Mouse (Mus musculus) mature B cell (primary cell): Measurements from ENCODE around the gene Col4a6.

Source experiments
- in situ Hi-C: fragments of 300-500 bp; cut with MboI; formaldehyde crosslinking; loops from 2 replicates; pipeline ENCODE4 v1.14.3; 2019

Gene Col4a6

GRCm38 (mm10) chrX:141249636-141250035 is 224.2 kb downstream of the Col4a6 start:
- in situ Hi-C loops = no loop called here

GRCm38 (mm10) chrX:141236564-141237333 is 237.1 kb downstream of the Col4a6 start:
- in situ Hi-C loops = no loop called here

GRCm38 (mm10) chrX:141228169-141228568 is 245.7 kb downstream of the Col4a6 start:
- in situ Hi-C loops = no loop called here

GRCm38 (mm10) chrX:141212802-141213201 is 261.1 kb downstream of the Col4a6 start:
- in situ Hi-C loops = no loop called here

- in situ Hi-C loops = no loop called here
Measured at GRCm38 (mm10) chrX:141198993-141199392, 274.9 kb downstream of the Col4a6 start.

- in situ Hi-C loops = no loop called here
Measured at GRCm38 (mm10) chrX:141195036-141195435, 278.8 kb downstream of the Col4a6 start.

GRCm38 (mm10) chrX:141175353-141175752 is 298.5 kb downstream of the Col4a6 start:
- in situ Hi-C loops = no loop called here

GRCm38 (mm10) chrX:141165067-141165466 is 308.8 kb downstream of the Col4a6 start:
- in situ Hi-C loops = no loop called here

- in situ Hi-C loops = no loop called here
Measured at GRCm38 (mm10) chrX:141160371-141160770, 313.5 kb downstream of the Col4a6 start.

GRCm38 (mm10) chrX:141158160-141158559 is 315.7 kb downstream of the Col4a6 start:
- in situ Hi-C loops = no loop called here

- in situ Hi-C loops = no loop called here
Measured at GRCm38 (mm10) chrX:141157626-141158025, 316.2 kb downstream of the Col4a6 start.

- in situ Hi-C loops = no loop called here
Measured at GRCm38 (mm10) chrX:141156696-141157095, 317.2 kb downstream of the Col4a6 start.

- in situ Hi-C loops = no loop called here
Measured at GRCm38 (mm10) chrX:141151182-141151581, 322.7 kb downstream of the Col4a6 start.

- in situ Hi-C loops = no loop called here
Measured at GRCm38 (mm10) chrX:141150290-141150689, 323.6 kb downstream of the Col4a6 start.

GRCm38 (mm10) chrX:141149705-141150104 is 324.2 kb downstream of the Col4a6 start:
- in situ Hi-C loops = no loop called here
